Mouse (Mus musculus) kidney, postnatal 14 days (tissue): ENCODE data around the gene Egfr.

Source experiments
- DNase-seq: peaks from one replicate; pipeline ENCODE4 v3.0.0; 2022; ENCODE audit warnings: mixed read lengths

Gene Egfr

DNA sequence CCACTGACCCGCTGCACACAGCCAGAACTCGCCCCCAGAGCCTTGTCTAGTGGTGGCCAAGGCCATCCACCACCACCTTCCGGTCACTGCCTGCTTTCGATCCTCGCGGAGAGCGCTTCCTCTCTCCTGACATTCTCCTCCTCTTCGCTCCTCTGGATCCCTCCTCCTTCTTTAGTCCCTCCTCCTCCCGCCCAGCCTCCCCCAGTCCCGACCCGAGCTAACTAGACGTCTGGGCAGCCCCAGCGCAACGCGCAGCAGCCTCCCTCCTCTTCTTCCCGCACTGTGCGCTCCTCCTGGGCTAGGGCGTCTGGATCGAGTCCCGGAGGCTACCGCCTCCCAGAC, at the start of gene Egfr:
Egfr (plus strand) TSS at position 197 of the 342 bp plus-strand sequence.
- DNase-seq = peak; percentile 86

DNA sequence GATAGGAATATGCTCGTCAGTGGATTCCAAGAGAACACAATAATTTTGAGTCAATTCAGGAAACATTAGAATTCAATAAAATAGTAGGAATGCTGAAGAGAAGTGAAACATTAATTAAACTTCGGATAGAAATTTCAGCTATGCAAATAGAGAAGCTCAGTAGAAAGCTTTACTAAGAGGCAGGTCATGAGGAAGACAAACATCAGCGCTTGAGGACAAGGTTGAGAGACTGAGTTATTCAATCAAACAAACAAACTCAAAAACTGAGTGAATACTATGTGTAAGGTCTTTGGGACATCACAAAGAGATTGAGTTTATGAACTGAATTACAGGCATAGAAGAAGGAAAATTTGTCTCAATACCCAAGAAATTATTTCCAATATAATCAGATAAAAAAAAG, 48.8 kb upstream of the Egfr start:
- DNase-seq = no peak

DNA sequence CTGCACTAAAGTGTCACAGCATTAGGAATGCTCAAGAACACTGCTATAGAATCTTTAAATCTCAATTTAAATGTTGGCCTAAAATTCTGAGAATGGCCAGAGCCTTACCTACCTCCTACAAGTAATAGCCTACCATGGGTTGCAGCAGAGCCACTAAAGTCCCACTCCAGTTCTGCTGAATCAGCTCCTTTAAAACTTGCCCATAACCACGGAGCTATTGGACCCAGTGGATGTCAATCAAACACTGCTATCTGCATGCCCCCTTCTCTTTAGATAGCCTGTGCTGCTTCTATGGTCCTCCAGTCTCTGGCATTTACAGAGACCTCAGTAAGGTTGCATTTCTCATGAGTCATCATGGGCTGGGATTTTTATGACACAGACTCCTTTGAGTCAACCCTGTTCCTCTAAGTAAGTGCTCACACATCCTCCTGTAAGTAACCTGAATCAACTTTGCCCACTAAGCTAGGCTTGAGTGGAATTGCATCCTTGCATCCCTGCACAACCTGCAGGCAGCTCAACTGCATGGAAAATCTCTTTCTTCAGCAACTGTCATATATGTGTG, 16.8 kb upstream of the Egfr start:
- no peak for DNase-seq

DNA sequence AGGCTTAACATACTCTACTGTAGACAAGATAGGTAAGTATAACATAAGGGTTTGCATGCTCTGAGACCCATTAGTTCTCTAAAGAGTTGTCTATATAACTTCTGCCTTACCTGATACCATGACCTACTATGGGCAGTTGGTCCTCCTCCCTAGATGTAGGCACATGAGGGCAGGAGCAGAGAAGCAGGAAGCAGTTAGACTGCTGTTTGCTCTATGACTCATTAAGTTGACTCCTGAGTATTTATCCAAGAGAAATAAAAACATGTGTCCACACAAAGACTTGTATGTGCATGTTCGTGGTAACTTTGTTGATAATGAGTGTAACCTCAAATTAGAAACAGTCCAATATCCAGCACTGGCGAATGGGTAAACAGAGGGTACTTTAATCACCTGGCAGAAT, 14.7 kb upstream of the Egfr start:
- no peak for DNase-seq

DNA sequence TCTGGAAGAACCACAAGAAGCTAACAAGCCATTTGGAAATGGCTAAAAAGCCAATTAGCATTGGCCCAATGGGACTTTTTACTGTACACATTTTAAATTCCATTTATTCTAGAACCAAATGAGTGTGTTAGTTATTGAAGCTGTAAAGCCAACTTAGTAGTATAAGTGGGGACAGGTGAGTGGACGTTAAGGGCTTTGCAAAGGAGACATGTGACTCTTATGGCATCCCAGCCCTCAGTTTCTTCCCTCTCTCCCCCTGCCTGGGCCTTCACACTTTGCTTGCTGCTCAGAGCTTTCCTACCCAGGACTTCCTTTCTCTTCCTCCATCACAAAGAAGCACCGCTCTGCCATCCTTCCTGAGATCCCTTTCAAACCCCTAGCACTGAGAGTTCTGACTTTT, 13.3 kb upstream of the Egfr start:
- DNase-seq = no peak

DNA sequence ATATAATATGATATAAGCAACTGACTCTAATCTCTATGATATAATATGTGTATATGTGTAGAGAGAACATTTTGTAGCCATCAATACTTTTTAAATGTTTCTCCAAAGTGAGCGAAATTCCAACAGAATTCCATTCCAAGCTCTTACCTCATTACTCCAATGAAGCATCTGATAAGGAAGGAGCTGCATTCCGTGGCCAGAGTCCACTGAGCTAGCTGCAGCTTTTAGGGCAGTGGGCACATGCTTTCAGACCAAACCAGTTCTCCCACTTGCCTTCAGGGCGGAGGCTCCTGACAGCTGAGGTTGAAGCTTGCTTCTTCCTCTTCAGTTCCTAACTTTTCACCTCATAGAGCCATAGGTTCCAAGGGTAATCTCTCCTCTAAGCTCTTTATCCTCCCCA, 12.8 kb upstream of the Egfr start:
- DNase-seq = no peak

DNA sequence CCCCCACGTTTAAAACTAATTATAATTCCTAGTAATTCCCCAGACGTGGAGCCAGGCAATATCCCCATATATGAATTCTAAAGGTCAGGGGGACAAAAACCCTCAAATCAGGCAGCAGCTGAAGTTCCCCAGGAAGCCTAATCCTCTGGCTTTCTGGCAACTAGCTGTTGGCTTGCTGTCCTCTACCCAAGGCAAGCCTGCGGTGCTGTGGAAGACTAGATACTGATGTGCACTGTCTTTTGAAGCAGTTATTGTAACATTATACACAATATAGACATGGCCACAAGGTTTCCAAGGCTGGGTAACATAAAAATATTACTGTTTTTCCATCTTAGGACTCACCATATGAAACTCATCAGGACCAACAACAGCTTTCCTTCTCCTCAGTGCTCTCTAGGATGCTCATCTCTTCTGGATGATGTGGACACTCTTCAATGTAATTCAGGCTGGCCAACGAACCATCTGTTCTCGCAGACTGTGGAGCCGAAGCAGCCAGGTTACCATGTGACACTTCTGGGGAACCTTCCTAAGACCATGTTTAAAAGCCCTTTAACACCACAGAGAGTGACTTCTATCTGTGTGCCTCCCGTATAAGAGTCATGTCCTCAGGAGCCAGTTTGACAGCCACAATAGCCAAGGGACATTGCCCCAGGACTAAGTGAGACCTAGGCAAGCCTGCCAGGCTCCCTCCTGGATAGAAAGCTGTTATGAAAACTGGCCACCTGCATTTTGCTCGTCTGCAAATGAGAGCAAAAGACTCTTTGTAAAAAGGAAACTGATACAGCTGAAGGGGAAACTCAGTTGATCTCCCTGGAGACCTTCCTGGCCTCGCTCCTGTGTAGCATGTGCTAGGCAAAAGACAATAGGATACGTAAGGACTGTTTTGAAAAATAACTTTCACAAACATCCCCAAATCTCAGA, 11.1 kb upstream of the Egfr start:
- DNase-seq = no peak

DNA sequence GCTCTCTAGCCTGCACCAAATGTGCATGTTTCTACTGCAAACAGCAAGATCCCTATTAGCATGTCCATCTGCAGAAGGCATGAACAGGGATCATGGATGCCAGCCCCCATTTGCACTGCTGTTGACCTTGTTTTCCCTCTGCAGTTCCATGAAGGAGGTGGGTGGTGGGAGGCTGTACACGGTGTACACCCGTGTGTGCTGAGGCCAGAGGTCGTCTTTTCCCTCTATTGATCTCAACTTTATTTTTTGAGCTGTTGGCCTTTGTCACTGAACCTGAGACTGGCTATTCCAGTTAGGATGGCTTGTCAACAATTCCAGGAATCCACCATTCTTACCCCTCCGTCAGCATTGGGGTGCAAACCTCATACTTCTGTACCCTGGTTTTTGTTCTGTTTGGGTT, 9.8 kb upstream of the Egfr start:
- no peak for DNase-seq

DNA sequence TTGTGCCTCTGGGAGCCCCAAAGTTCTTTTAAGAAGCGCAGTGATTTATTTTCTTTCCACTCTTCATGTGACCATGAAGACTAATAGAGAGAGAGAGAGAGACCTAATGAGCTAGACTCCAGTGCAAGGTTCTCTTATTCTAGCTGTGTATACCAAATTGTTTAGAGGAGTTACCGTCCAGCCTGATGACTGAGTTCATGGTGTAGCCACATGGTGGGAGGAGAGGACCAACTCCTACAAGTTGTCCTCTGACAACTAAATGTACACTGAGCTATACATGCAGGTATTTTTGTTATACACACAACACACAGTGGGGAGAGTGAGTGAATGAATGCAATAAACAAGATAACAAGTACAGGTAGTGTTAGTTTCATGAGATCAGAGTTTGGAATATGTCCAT, 9.2 kb upstream of the Egfr start:
- no peak for DNase-seq

DNA sequence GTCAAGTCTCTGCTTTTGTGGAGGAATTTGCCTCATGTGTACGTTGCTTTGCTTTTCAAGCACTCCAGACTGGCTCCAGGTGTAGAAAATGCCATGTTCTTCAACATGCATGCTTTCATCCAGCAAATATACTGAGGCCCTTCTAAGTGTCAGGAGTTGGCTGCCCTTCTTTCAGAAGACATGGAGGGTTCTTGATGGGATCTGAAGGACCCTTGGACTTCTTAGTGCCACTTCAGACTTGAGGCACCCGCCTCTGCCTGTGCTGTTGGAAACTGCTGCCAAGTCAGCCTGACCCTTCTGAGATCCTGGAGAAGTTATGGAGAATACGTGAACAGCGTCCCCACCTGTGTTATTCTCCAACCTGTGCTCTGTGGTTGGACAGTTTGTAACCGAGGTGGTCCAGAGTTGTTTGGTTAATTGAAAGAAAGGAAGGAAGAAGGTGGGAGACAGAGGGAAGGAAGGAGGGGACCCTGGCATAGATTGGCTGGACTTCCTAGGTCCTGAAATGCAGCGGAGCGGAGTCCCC, 483 bp upstream of the Egfr start:
- DNase-seq = no peak

DNA sequence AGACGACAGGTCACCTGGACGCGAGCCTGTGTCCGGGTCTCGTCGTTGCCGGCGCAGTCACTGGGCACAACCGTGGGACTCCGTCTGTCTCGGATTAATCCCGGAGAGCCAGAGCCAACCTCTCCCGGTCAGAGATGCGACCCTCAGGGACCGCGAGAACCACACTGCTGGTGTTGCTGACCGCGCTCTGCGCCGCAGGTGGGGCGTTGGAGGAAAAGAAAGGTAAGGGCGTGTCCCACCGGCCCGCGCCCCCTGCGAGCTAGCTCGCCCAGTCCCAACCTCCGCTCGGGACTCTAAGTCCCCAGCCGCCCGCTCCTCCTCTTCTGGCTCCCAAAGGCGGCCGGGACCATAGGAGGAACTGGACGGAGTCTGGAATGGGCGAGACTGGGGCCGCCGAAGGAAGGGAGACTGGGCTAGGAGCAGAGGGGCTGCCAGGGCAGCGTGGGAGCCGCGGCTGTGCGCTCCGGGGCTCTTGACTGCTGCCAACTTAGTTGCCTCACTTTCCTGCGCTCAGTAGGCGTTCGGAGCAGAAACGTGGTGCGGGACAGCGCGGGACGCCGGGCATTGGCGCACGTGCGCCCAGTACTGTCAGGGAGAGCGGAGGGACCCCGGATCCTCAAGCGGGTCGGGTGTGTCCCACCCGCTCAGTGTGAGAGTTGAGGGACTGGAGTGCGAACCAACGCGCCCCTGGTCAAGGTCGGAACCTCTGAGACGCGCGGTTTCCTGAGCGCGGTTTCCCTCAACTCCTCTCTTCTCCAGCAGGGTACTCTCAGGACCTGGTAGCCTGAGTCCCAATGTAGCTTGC, 548 bp downstream of the Egfr start:
- DNase-seq = peak; percentile 56

DNA sequence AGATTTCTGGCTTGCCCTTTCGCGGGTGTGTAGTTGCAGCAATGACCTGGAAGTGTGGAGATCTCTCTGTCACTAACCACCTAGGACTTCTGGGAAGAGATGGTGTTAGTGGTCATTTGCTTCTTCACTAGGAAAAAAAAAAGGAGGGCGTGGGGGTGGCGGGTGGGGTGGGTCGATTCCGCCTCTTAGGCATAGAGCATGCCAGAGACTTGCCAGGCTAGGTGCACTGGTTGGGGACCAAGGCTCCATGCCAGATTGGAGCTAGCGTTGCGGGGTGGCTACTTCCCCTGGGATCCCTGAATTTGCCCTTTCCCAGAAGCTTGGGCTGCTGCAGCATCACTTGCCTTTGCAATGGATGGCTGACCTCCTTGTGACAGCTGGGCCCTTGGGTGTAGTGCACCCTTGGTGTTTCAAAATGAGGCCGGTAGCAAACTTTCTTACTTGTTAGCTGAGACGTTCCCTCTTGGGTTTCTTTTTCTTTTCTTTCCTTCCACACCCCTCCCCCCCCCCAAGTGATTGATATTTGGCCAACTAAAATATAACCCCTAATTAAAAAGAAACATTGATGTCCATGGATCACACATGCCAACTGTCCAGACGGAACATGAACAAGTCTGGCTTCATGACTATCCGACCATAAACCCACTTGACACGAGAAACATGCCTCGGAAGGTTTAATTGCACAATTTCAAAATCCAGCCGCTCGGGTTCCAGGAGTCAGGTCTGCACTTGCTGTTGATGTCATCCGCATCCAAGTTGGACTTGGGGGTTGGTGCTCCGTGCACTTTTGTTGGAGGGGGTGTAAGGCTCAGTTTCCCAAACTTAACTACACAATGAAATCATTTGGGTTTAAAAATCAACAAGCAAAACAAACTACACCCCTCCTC, 1.4 kb downstream of the Egfr start:
- DNase-seq = peak; percentile 19

DNA sequence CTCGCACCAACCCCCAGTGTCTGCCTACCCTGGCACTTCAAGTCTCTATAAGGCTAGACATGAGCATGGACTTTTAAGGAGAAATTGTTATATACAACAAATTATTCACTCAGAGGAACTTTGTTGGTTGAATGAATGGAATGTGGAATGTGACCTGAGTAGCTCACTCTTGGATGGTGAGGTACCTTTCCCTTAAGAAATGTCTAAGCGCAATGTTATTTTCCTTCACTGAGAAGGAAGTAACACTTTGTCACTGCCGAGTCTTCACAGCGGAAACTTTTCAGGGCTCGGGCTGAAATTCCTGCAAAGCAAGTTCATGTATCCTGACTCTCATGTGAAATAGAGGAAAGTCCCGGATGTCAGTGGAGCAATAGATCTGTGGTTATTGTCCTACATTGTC, 7.9 kb downstream of the Egfr start:
- DNase-seq = peak; percentile 28

DNA sequence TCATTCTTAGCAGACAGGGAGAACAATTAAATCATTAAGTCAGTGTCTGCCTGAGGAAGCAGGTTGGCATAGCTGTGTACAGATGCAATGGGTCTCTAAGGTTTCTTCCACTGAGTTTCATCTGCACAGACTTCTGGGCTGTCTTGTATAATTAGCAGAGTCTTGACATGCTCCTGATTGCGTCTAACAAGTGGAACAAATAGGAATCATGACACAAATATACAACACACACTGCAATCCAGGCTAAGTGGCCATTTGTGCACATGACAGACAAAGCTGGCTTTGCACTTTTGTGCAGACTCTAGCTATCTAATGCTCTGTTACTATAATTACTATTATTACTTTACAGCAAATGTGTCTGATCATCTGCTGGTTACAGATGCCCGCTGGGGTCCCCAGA, 9.2 kb downstream of the Egfr start:
- no peak for DNase-seq

DNA sequence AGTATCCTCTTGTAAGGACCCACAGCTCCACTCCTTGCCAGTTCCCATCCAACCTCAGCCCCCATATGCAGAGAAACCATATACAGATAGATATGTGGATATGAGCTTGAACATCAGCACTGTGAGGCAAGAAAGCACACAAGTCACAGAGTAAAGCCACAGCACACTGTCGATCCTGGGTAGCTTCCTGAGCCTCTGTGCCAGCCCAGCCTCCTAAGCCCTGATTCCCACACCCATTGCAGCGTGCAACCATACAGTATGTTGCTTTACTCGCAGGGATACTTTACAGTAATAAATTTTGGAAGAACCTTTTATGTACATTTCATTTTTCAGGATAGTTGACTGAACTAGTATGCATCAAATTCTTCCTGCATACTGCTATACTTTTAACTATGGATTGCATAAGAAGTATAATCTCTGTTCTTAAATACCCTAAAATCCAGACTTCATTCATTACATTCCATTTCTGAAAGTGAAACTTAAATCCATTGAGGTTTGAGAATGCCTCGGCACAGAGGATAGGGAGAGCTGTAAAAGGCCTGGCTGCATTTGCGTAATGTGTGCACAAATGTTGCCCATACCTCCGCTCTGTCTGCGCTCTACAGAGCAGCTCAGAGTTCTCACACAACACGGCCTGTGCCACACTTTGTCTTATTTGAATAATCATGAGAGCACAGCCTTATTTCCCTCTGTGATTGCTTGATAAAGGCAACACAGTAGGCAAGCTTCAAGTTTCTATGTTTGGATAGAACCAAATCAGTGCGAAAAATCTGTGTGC, 14.2 kb downstream of the Egfr start:
- DNase-seq = no peak

DNA sequence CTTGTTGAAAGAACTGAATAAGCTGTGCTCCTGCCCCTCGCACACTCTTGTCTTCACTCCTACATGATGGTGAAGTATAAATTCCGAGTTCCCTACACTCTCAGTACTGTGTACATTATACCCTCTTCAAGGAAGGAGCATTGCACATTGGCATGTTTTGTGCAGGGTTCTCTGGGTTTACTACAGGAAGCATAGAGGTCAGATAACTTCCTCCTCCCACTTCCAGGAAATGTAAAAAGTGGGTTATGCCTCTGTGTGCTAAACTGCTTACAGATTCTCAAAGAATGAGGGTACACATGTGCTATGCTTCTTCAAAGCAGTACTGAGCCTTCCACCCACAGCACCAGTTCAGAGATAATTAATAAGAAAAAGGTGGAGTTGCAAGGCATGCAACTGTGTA, 16.0 kb downstream of the Egfr start:
- no peak for DNase-seq

DNA sequence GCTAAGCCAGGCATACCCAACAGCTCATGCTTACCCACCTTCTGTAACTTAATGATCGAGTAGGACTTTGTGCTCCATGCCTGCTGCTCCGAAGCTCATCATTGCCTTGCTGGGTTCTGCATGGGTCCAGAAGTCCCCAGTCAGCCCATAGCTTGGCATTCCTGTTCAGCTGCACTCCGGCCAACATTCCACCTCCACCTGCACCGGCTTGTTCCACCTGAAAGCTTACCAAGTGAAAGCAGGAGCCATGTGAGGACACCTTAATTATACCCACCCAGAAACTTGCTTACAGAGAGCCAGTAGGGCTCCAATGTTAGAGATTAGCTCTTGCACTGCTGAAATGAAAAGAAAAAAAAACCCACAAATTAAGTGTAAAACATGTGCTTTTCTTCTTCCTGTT, 17.3 kb downstream of the Egfr start:
- DNase-seq = peak; percentile 88

DNA sequence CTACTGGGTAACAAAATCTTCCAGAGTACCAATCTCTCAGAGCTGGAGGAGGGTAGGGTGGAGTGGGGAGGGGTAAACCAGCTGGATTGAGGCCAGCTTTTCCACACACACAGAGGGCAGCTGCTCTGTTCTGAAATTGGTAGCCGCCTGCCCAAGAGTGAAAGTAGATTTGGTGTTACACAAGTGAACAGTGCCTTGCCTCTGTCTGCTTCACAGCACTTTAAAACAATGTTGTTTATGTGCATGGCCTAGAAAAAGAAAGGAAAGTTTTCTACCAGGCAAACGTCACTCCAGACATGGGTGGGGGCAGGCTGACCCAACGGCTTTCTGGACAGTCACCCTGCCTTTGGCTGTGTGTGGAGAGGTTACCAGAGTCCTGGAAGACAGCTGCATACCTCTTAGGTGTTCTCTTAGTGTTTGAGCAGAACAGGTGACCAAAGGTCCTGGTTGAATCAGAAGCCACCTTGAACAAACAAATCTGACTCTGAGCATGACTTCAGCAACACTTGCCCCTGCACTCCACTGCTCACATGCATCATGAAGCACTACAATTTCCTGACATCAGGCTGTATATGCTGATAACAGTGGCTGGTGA, 17.8 kb downstream of the Egfr start:
- DNase-seq = peak; percentile 58

DNA sequence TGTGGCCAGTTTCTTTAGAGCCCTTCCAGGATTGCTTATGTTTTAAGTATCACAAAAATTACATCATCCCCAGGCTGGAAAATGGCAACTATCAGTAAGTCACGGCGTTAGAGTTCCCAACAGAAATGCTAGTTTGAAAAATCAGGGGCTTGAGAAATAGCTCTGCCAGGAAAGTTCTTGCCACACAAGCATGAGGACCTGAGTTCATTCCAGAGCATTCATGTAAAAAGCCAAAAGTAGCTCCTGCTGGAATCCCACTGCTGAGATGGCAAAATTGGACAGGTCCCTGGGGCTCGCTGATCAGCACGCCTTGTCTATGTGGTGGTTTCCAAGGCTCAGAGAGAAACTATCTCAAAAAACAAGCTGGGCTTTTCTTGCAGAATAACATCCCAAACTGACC, 19.0 kb downstream of the Egfr start:
- DNase-seq = no peak

DNA sequence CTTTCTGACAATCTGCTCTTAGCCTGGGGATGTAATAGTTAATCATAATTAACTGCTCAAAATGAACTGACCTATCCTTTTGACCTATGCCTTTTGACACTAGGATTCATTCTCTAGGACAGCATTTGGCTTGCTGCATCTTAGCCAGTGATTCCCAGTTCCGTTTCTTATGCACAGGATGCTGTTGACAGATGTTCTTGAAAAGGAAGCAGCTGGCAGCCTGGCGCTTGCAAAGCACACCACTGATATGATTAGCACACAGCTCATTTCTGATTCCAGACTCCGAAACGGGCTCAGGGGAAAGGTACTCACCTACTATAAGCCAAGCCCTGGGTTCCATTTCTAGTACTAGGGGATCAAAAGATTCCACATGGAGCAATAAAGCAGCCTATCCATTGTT, 20.7 kb downstream of the Egfr start:
- DNase-seq = peak; percentile 37

DNA sequence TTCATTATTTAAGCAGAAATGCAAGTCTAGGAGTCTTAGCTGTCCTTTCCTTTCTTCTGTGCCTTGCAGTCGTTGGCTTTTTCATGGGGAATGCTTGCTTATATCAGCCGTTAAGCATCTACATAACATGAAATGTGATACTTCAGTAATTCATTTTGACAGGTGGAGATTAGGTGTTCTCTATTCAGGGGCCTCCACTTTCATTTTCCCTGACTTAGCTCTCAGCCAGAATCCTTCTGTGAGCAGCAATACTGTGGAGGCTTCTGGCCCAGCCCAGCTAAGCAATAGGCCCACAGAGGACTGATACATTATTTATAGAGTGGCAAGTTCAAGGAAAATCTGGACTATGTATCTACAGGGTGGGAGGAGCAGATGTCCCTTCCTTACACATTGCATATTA, 25.0 kb downstream of the Egfr start:
- no peak for DNase-seq
